Mouse (Mus musculus): Measurements from ENCODE around the gene Tradd. TPM values are rescaled to one million over a fixed set of nuclear protein-coding genes. Genes with fewer than 3 reads are reported as not detected.

Gene Tradd
- 8.4 and 8.7 TPM in 2 replicates for polyA plus RNA-seq (2012; rRNA removed)

- no peak for DNase-seq (ENCODE audit: extremely low spot score in 1 of 2, low spot score in 1 of 2)
Observed at GRCm38 (mm10) chr8:105264024-105264982, at the start of gene Tradd, which contains the start of gene Fbxl8. Gene Tradd (minus strand): TSS chr8:105264609. Gene Fbxl8 (plus strand): TSS chr8:105264648.

GRCm38 (mm10) chr8:105313622-105314402 is 49.4 kb upstream of the Tradd start:
- DNase-seq (ENCODE audit: extremely low spot score in 1 of 2, low spot score in 1 of 2) = no peak

GRCm38 (mm10) chr8:105312891-105313481 is 48.6 kb upstream of the Tradd start:
- no peak for DNase-seq (ENCODE audit: extremely low spot score in 1 of 2, low spot score in 1 of 2)

- DNase-seq (ENCODE audit: extremely low spot score in 1 of 2, low spot score in 1 of 2) = no peak
Observed at GRCm38 (mm10) chr8:105311718-105312117, 47.3 kb upstream of the Tradd start.

- no peak for DNase-seq (ENCODE audit: extremely low spot score in 1 of 2, low spot score in 1 of 2)
Observed at GRCm38 (mm10) chr8:105310118-105310517, 45.7 kb upstream of the Tradd start.

- no peak for DNase-seq (ENCODE audit: extremely low spot score in 1 of 2, low spot score in 1 of 2)
Observed at GRCm38 (mm10) chr8:105309142-105309847, 44.9 kb upstream of the Tradd start.

GRCm38 (mm10) chr8:105308428-105308827 is 44.0 kb upstream of the Tradd start:
- no peak for DNase-seq (ENCODE audit: extremely low spot score in 1 of 2, low spot score in 1 of 2)

GRCm38 (mm10) chr8:105307670-105308069 is 43.3 kb upstream of the Tradd start:
- DNase-seq (ENCODE audit: extremely low spot score in 1 of 2, low spot score in 1 of 2) = no peak

GRCm38 (mm10) chr8:105306146-105306691 is 41.8 kb upstream of the Tradd start:
- DNase-seq (ENCODE audit: extremely low spot score in 1 of 2, low spot score in 1 of 2) = no peak

GRCm38 (mm10) chr8:105305211-105306145 is 41.1 kb upstream of the Tradd start, which contains the start of gene Elmo3:
Gene Elmo3 (plus strand): TSS chr8:105305601.
- DNase-seq (ENCODE audit: extremely low spot score in 1 of 2, low spot score in 1 of 2) = no peak

- DNase-seq (ENCODE audit: extremely low spot score in 1 of 2, low spot score in 1 of 2) = no peak
Observed at GRCm38 (mm10) chr8:105304325-105305210, 40.2 kb upstream of the Tradd start.

GRCm38 (mm10) chr8:105303874-105304273 is 39.5 kb upstream of the Tradd start:
- DNase-seq (ENCODE audit: extremely low spot score in 1 of 2, low spot score in 1 of 2) = no peak

- DNase-seq (ENCODE audit: extremely low spot score in 1 of 2, low spot score in 1 of 2) = no peak
Observed at GRCm38 (mm10) chr8:105303396-105303795, 39.0 kb upstream of the Tradd start.

- DNase-seq (ENCODE audit: extremely low spot score in 1 of 2, low spot score in 1 of 2) = no peak
Observed at GRCm38 (mm10) chr8:105299962-105300361, 35.6 kb upstream of the Tradd start.

- no peak for DNase-seq (ENCODE audit: extremely low spot score in 1 of 2, low spot score in 1 of 2)
Observed at GRCm38 (mm10) chr8:105298351-105299252, 34.2 kb upstream of the Tradd start.

- peak; percentile 81 to 96 for DNase-seq (ENCODE audit: extremely low spot score in 1 of 2, low spot score in 1 of 2)
Observed at GRCm38 (mm10) chr8:105297511-105298192, 33.2 kb upstream of the Tradd start, which contains the start of gene E2f4. Gene E2f4 (plus strand): TSS chr8:105297663.

Data from frontal cortex, adult 2 months (tissue).